In genomic region chr11:80210321-80210720, GRCm38 (mm10) we compare ENCODE assay signal across 8 mouse cellular contexts. TPM values are rescaled to one million over a fixed set of nuclear protein-coding genes. Genes with fewer than 3 reads are reported as not detected.
DNase-seq lines count a peak whose midpoint lies in the region; ATAC-seq lines count a peak whose summit lies in the region.

No protein-coding gene starts in this region.

- H3K9me3 ChIP-seq in heart, embryonic 10.5 days = no peaks in the 10 kb centered on the region
- no peaks in the 10 kb centered on the region for H3K9me3 ChIP-seq in hindbrain, embryonic 15.5 days
- no peaks in the 10 kb centered on the region for H3K9me3 ChIP-seq in midbrain, embryonic 13.5 days

- H3K4me2 ChIP-seq in hindbrain, embryonic 15.5 days = peak overlapping the region; percentile 61
- H3K4me2 ChIP-seq in midbrain, embryonic 13.5 days (replicated peaks) = peak overlapping the region; percentile 71

- 52% methylated on average over 6 of the region's 6 CpGs for WGBS in heart, embryonic 10.5 days
- 60% methylated on average over 6 of the region's 6 CpGs for WGBS in hindbrain, embryonic 15.5 days
- WGBS in midbrain, embryonic 13.5 days = 51% methylated on average over 6 of the region's 6 CpGs

- ATAC-seq in hindbrain, embryonic 15.5 days (ENCODE audit: low FRiP score, low read depth) = no peak
- ATAC-seq in midbrain, embryonic 13.5 days = no peak

- no peak overlapping the region for H3K27ac ChIP-seq in heart, embryonic 10.5 days
- H3K27ac ChIP-seq in brown adipose tissue, adult 24 weeks (replicated peaks; ENCODE audit: low read depth, low read length) = no peak overlapping the region
- H3K27ac ChIP-seq in hindbrain, embryonic 15.5 days (replicated peaks) = no peak overlapping the region
- H3K27ac ChIP-seq in midbrain, embryonic 13.5 days = no peak overlapping the region

- intact Hi-C loops in heart, postnatal 36 days (cut with DNase I) = no loop called here

- peaks cover 14% of the 10 kb centered on the region for H3K4me1 ChIP-seq in heart, embryonic 10.5 days
- 0 out of 2 replicates have a peak, but pooled peaks cover 2% of the 10 kb centered on the region for H3K4me1 ChIP-seq in brown adipose tissue, adult 24 weeks (ENCODE audit: control insufficient read depth, insufficient read depth, insufficient read length, low read length)
- H3K4me1 ChIP-seq in hindbrain, embryonic 15.5 days (replicated peaks) = peaks cover 18% of the 10 kb centered on the region
- peaks cover 18% of the 10 kb centered on the region for H3K4me1 ChIP-seq in midbrain, embryonic 13.5 days (replicated peaks)

- DNase-seq in heart, embryonic 10.5 days (ENCODE audit: low spot score) = no peak
- no peak for DNase-seq in heart, postnatal 36 days
- DNase-seq in right cerebral cortex, postnatal 4 days = no peak
- DNase-seq in layer of hippocampus, adult 8-10 months (ENCODE audit: low spot score in 2 of 2) = no peak
- DNase-seq in thymus, postnatal 14 days = no peak

- no peaks in the 10 kb centered on the region for H3K27me3 ChIP-seq in heart, embryonic 10.5 days (ENCODE audit: insufficient read depth, poor library complexity, severe bottlenecking)
- H3K27me3 ChIP-seq in hindbrain, embryonic 15.5 days = no peaks in the 10 kb centered on the region
- H3K27me3 ChIP-seq in midbrain, embryonic 13.5 days = no peaks in the 10 kb centered on the region

- peaks cover 21% of the 10 kb centered on the region for H3K36me3 ChIP-seq in heart, embryonic 10.5 days
- peaks cover 12% of the 10 kb centered on the region; the same call in 1 of the 2 replicates for H3K36me3 ChIP-seq in hindbrain, embryonic 15.5 days
- H3K36me3 ChIP-seq in midbrain, embryonic 13.5 days = peaks cover 20% of the 10 kb centered on the region; the same call in 1 of the 2 replicates

- H3K9ac ChIP-seq in hindbrain, embryonic 15.5 days = peak overlapping the region; percentile 94; the same call in 1 of the 2 replicates
- H3K9ac ChIP-seq in midbrain, embryonic 13.5 days (replicated peaks) = peak overlapping the region; percentile 92

- H3K4me3 ChIP-seq in heart, embryonic 10.5 days = peak overlapping the region; percentile 96
- peak overlapping the region; percentile 23; the same call in 1 of the 2 replicates for H3K4me3 ChIP-seq in brown adipose tissue, adult 24 weeks (ENCODE audit: insufficient read depth, low read depth, low read length)
- H3K4me3 ChIP-seq in hindbrain, embryonic 15.5 days = peak overlapping the region; percentile 90
- H3K4me3 ChIP-seq in midbrain, embryonic 13.5 days (replicated peaks) = peak overlapping the region; percentile 97

RNA-seq across cellular contexts. Expression of gene Rhot1, which starts 1.5 kb away (rescaled TPM):
- 57.0 and 63.2 TPM in 2 replicates for polyA plus RNA-seq in heart, embryonic 10.5 days (2016; fragmentation: Nextera tagmentation; extraction: Ambion mirVana)
- total RNA-seq in heart, postnatal 36 days (2021) = 10 to 100 TPM; 62.5 to 63.0 TPM
- polyA plus RNA-seq in brown adipose tissue, adult 24 weeks (2012; ENCODE audit: insufficient read depth, insufficient read length, missing spikeins) = 40.7 and 54.8 TPM in 2 replicates
- 67.4 and 72.7 TPM in 2 replicates for polyA plus RNA-seq in hindbrain, embryonic 15.5 days (2015; fragmentation: Nextera tagmentation; extraction: Ambion mirVana)
- 69.7 and 70.5 TPM in 2 replicates for polyA plus RNA-seq in midbrain, embryonic 13.5 days (2015; fragmentation: Nextera tagmentation; extraction: Ambion mirVana)
- total RNA-seq in layer of hippocampus, adult 8-10 months (2022) = 10 to 100 TPM; 61.3 to 76.0 (median 67.7) TPM

RNA-seq across cellular contexts. Expression of gene Rnf135, which starts 26.7 kb away (rescaled TPM):
- 8.8 and 9.4 TPM in 2 replicates for polyA plus RNA-seq in heart, embryonic 10.5 days (2016; fragmentation: Nextera tagmentation; extraction: Ambion mirVana)
- 1 to 10 TPM; 5.3 to 5.8 TPM for total RNA-seq in heart, postnatal 36 days (2021)
- polyA plus RNA-seq in brown adipose tissue, adult 24 weeks (2012; ENCODE audit: insufficient read depth, insufficient read length, missing spikeins) = 4.2 and 4.3 TPM in 2 replicates
- 3.3 and 3.9 TPM in 2 replicates for polyA plus RNA-seq in hindbrain, embryonic 15.5 days (2015; fragmentation: Nextera tagmentation; extraction: Ambion mirVana)
- 2.6 and 3.1 TPM in 2 replicates for polyA plus RNA-seq in midbrain, embryonic 13.5 days (2015; fragmentation: Nextera tagmentation; extraction: Ambion mirVana)
- 1 to 10 TPM; 4.9 to 7.3 (median 5.6) TPM for total RNA-seq in layer of hippocampus, adult 8-10 months (2022)

RNA-seq across cellular contexts. Expression of gene Adap2, which starts 56.4 kb away (rescaled TPM):
- 0.18 and 0.46 TPM in 2 replicates for polyA plus RNA-seq in heart, embryonic 10.5 days (2016; fragmentation: Nextera tagmentation; extraction: Ambion mirVana)
- 10 to 100 TPM; 11.6 to 16.6 TPM for total RNA-seq in heart, postnatal 36 days (2021)
- polyA plus RNA-seq in brown adipose tissue, adult 24 weeks (2012; ENCODE audit: insufficient read depth, insufficient read length, missing spikeins) = 2.9 and 5.8 TPM in 2 replicates
- polyA plus RNA-seq in hindbrain, embryonic 15.5 days (2015; fragmentation: Nextera tagmentation; extraction: Ambion mirVana) = 4.1 TPM in 2 replicates
- 2.5 and 2.7 TPM in 2 replicates for polyA plus RNA-seq in midbrain, embryonic 13.5 days (2015; fragmentation: Nextera tagmentation; extraction: Ambion mirVana)
- total RNA-seq in layer of hippocampus, adult 8-10 months (2022) = 10 to 100 TPM in 2 of 4 experiments, 1 to 10 TPM in 2; 6.9 to 15.1 (median 9.9) TPM

Comparison
In these comparisons a context has a peak if more than half of its experiments do, and no peak if none do; other contexts are left out.
1. H3K4me3 ChIP-seq: peak in every context shown above with its lines; median percentile 97 in midbrain, embryonic 13.5 days; 96 in heart, embryonic 10.5 days; 90 in hindbrain, embryonic 15.5 days; 23 in brown adipose tissue, adult 24 weeks.